Mouse (Mus musculus): ENCODE data around the gene Osbpl3. TPM values are rescaled to one million over a fixed set of nuclear protein-coding genes. Genes with fewer than 3 reads are reported as not detected.

Gene Osbpl3
- polyA plus RNA-seq, 1 experiment from 2014 or later = 19.7 TPM

DNA sequence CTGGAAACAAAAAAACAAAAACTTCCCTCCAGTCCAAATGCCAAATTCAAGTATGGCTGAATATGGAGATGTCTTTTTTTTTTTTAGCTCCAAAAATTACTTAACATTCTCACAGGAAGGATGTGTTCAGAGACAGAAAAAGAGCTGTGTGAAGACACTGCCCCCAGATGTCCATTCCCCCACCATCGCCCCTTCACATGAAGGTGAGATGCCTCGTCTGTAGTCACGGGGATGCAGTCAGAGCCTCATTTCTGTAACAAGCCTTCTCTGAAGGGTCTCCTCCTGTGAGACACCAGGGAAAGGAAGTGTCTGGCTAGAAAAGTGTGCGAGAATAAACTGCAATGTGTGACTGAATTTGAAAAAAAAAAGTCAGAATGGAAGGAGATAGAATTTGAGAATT, 53.1 kb downstream of the Osbpl3 start:
- Histone ChIP-seq H3K9ac (ENCODE audit: low read length) (no peak overlapping the region), H3K27me3 (ENCODE audit: control insufficient read depth, insufficient read depth, low read length) (no peaks in the 10 kb centered on the region), H3K4me1 (ENCODE audit: control insufficient read depth, insufficient read depth, low read length) (peaks cover 30% of the 10 kb centered on the region), H3K9me3 (replicated peaks; ENCODE audit: control insufficient read depth, low read length) (no peaks in the 10 kb centered on the region), H3K4me2 (ENCODE audit: low read depth, low read length) (no peak overlapping the region), H3K27ac (ENCODE audit: low read length) (no peak overlapping the region), H3K36me3 (ENCODE audit: control insufficient read depth, insufficient read depth) (no peaks in the 10 kb centered on the region), H3K4me3 (ENCODE audit: low read length) (no peak overlapping the region)
- no peak for ATAC-seq (replicated peaks; ENCODE audit: extremely low read depth, insufficient read depth, low FRiP score)
- 77% methylated on average over 4 of the region's 4 CpGs for WGBS

DNA sequence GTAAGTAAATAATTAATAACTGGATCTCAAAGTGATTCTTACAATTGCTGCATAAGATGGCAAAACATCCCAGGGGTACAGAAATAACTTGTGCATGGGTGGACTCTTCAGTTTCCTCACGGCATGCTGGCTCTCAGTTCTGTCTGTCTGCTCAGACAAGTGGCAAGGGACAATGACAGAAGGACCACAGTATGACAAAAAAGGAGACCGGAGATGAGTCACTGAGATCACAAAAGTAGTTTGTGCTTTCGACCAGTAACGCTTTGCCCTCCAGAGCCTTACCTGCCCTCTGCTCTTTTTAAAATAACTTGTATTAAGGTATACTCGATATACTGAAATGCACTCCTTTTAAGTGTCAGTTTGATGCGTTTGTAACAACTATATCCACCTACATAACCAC, 55.8 kb downstream of the Osbpl3 start:
- no peaks in the 10 kb centered on the region for H3K27me3 ChIP-seq (ENCODE audit: control insufficient read depth, insufficient read depth, low read length)
- WGBS = 75% methylated on average over 6 of the region's 6 CpGs
- H3K4me2 ChIP-seq (ENCODE audit: low read depth, low read length) = no peak overlapping the region
- H3K9ac ChIP-seq (ENCODE audit: low read length) = no peak overlapping the region
- ATAC-seq (replicated peaks; ENCODE audit: extremely low read depth, insufficient read depth, low FRiP score) = no peak
- H3K36me3 ChIP-seq (ENCODE audit: control insufficient read depth, insufficient read depth) = no peaks in the 10 kb centered on the region
- H3K9me3 ChIP-seq (replicated peaks; ENCODE audit: control insufficient read depth, low read length) = no peaks in the 10 kb centered on the region
- peaks cover 28% of the 10 kb centered on the region for H3K4me1 ChIP-seq (ENCODE audit: control insufficient read depth, insufficient read depth, low read length)
- no peak overlapping the region for H3K4me3 ChIP-seq (ENCODE audit: low read length)
- H3K27ac ChIP-seq (ENCODE audit: low read length) = no peak overlapping the region

DNA sequence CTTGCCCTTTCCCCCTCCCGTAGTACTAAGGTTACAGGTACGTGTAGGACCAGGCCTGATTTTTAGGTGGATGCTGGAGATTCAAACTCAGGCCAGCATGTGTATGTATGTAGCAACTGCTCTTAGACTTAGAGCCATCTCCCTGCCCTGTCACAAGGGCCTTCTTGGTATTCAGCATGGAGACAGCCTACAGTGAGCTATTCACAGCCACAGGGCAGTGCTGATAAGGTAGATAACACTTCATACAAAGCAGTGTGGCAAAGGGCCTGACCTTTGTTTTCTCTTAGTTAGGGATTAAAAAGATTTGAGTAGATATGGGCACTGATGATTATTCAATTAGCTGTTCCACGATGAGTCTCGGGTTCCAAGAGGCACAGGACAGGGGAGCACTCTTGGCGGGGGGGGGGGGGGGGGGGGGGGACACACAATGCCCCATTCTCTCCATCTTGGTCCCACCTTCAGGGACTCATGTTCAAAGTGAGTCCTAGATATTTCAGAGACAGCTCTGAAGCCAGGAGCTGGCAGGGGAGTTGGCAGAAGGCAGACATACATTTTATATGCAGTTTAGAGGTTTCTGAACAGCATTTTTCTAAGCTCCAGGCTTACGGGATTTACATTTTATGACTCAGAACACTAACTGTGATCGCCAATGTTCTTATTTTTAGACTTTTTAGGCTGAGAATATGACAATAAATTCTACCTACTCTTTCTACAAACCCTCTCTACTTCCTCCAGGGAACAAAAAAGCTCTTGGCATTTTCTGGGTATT, 56.4 kb downstream of the Osbpl3 start:
- 54% methylated on average over 7 of the region's 7 CpGs for WGBS
- H3K36me3 ChIP-seq (ENCODE audit: control insufficient read depth, insufficient read depth) = no peaks in the 10 kb centered on the region
- peaks cover 27% of the 10 kb centered on the region for H3K4me1 ChIP-seq (ENCODE audit: control insufficient read depth, insufficient read depth, low read length)
- no peak overlapping the region for H3K4me2 ChIP-seq (ENCODE audit: low read depth, low read length)
- H3K9ac ChIP-seq (ENCODE audit: low read length) = no peak overlapping the region
- no peaks in the 10 kb centered on the region for H3K9me3 ChIP-seq (replicated peaks; ENCODE audit: control insufficient read depth, low read length)
- no peaks in the 10 kb centered on the region for H3K27me3 ChIP-seq (ENCODE audit: control insufficient read depth, insufficient read depth, low read length)
- no peak for ATAC-seq (replicated peaks; ENCODE audit: extremely low read depth, insufficient read depth, low FRiP score)
- H3K27ac ChIP-seq (ENCODE audit: low read length) = no peak overlapping the region
- no peak overlapping the region for H3K4me3 ChIP-seq (ENCODE audit: low read length)

- no peak for ATAC-seq (replicated peaks; ENCODE audit: extremely low read depth, insufficient read depth, low FRiP score)
- H3K9me3 ChIP-seq (replicated peaks; ENCODE audit: control insufficient read depth, low read length) = no peaks in the 10 kb centered on the region
- no peaks in the 10 kb centered on the region for H3K36me3 ChIP-seq (ENCODE audit: control insufficient read depth, insufficient read depth)
- WGBS = 86% methylated on average over 6 of the region's 6 CpGs
- no peak overlapping the region for H3K27ac ChIP-seq (ENCODE audit: low read length)
- H3K4me1 ChIP-seq (ENCODE audit: control insufficient read depth, insufficient read depth, low read length) = peaks cover 17% of the 10 kb centered on the region
- no peaks in the 10 kb centered on the region for H3K27me3 ChIP-seq (ENCODE audit: control insufficient read depth, insufficient read depth, low read length)
- no peak overlapping the region for H3K4me2 ChIP-seq (ENCODE audit: low read depth, low read length)
- no peak overlapping the region for H3K9ac ChIP-seq (ENCODE audit: low read length)
- no peak overlapping the region for H3K4me3 ChIP-seq (ENCODE audit: low read length)
These were observed 57.7 kb downstream of the Osbpl3 start for GRCm38 (mm10) chr6:50398324-50398723.

DNA sequence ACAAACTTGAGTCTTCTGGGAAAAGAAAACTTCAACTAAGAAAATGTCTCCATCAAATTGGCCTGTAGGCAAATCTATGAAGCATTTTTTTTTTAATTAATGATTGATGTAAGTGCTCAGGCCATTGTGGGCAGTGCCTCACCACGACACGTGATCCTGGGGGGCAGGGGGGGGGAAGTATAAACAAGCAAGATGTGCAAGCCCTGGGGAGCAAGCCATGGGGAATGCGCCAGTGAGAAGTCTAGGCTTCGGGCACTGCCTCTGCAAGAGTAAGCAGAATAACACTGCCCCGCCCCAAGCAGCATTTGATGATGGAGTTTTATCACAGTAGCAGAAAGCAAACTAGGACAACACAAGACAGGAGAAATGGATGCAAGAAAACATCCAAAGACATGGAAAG, 58.9 kb downstream of the Osbpl3 start:
- no peaks in the 10 kb centered on the region for H3K36me3 ChIP-seq (ENCODE audit: control insufficient read depth, insufficient read depth)
- no peaks in the 10 kb centered on the region for H3K9me3 ChIP-seq (replicated peaks; ENCODE audit: control insufficient read depth, low read length)
- peaks cover 15% of the 10 kb centered on the region for H3K4me1 ChIP-seq (ENCODE audit: control insufficient read depth, insufficient read depth, low read length)
- H3K27ac ChIP-seq (ENCODE audit: low read length) = no peak overlapping the region
- WGBS = 66% methylated on average over 5 of the region's 5 CpGs
- ATAC-seq (replicated peaks; ENCODE audit: extremely low read depth, insufficient read depth, low FRiP score) = no peak
- H3K9ac ChIP-seq (ENCODE audit: low read length) = no peak overlapping the region
- H3K4me2 ChIP-seq (ENCODE audit: low read depth, low read length) = no peak overlapping the region
- H3K27me3 ChIP-seq (ENCODE audit: control insufficient read depth, insufficient read depth, low read length) = no peaks in the 10 kb centered on the region
- no peak overlapping the region for H3K4me3 ChIP-seq (ENCODE audit: low read length)

GRCm38 (mm10) chr6:50395641-50396312, 60.2 kb downstream of the Osbpl3 start:
- H3K4me3 ChIP-seq (ENCODE audit: low read length) = no peak overlapping the region
- H3K36me3 ChIP-seq (ENCODE audit: control insufficient read depth, insufficient read depth) = no peaks in the 10 kb centered on the region
- H3K27me3 ChIP-seq (ENCODE audit: control insufficient read depth, insufficient read depth, low read length) = no peaks in the 10 kb centered on the region
- 72% methylated on average over 7 of the region's 7 CpGs for WGBS
- ATAC-seq (replicated peaks; ENCODE audit: extremely low read depth, insufficient read depth, low FRiP score) = no peak
- no peaks in the 10 kb centered on the region for H3K9me3 ChIP-seq (replicated peaks; ENCODE audit: control insufficient read depth, low read length)
- no peak overlapping the region for H3K27ac ChIP-seq (ENCODE audit: low read length)
- H3K4me1 ChIP-seq (ENCODE audit: control insufficient read depth, insufficient read depth, low read length) = peaks cover 15% of the 10 kb centered on the region
- no peak overlapping the region for H3K4me2 ChIP-seq (ENCODE audit: low read depth, low read length)
- no peak overlapping the region for H3K9ac ChIP-seq (ENCODE audit: low read length)

GRCm38 (mm10) chr6:50394432-50394831, 61.6 kb downstream of the Osbpl3 start:
- Histone ChIP-seq H3K4me1 (ENCODE audit: control insufficient read depth, insufficient read depth, low read length) (peaks cover 19% of the 10 kb centered on the region), H3K27me3 (ENCODE audit: control insufficient read depth, insufficient read depth, low read length) (no peaks in the 10 kb centered on the region), H3K27ac (ENCODE audit: low read length) (no peak overlapping the region), H3K36me3 (ENCODE audit: control insufficient read depth, insufficient read depth) (no peaks in the 10 kb centered on the region), H3K9me3 (replicated peaks; ENCODE audit: control insufficient read depth, low read length) (no peaks in the 10 kb centered on the region), H3K4me3 (ENCODE audit: low read length) (no peak overlapping the region), H3K9ac (ENCODE audit: low read length) (no peak overlapping the region), H3K4me2 (ENCODE audit: low read depth, low read length) (no peak overlapping the region)
- 70% methylated on average over 3 of the region's 3 CpGs for WGBS
- ATAC-seq (replicated peaks; ENCODE audit: extremely low read depth, insufficient read depth, low FRiP score) = no peak

DNA sequence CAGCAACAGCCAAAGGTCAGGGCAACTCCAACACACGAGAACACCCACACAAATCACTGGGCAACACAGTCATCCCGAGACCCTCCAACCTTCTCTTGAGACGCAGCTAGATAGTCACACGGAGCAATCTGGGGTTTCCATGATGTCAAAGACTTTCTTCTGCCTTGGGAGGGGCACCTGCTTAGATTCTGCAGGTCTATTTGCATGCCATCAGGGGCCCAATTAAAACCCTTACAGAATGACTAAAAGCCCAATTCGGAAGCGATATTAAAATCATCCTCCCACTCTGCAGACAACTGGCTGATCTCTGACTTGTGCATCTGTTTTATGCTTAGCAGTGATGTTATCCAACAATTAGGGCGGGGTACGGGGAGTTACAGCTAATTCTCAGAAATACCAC, 62.0 kb downstream of the Osbpl3 start:
- Histone ChIP-seq H3K4me3 (ENCODE audit: low read length) (no peak overlapping the region), H3K9me3 (replicated peaks; ENCODE audit: control insufficient read depth, low read length) (no peaks in the 10 kb centered on the region; the same call in 1 of the 2 replicates), H3K36me3 (ENCODE audit: control insufficient read depth, insufficient read depth) (no peaks in the 10 kb centered on the region), H3K27ac (ENCODE audit: low read length) (no peak overlapping the region), H3K27me3 (ENCODE audit: control insufficient read depth, insufficient read depth, low read length) (no peaks in the 10 kb centered on the region), H3K4me1 (ENCODE audit: control insufficient read depth, insufficient read depth, low read length) (peaks cover 19% of the 10 kb centered on the region), H3K4me2 (ENCODE audit: low read depth, low read length) (no peak overlapping the region), H3K9ac (ENCODE audit: low read length) (no peak overlapping the region)
- 83% methylated on average over 8 of the region's 8 CpGs for WGBS
- ATAC-seq (replicated peaks; ENCODE audit: extremely low read depth, insufficient read depth, low FRiP score) = no peak

- H3K4me2 ChIP-seq (ENCODE audit: low read depth, low read length) = no peak overlapping the region
- H3K9me3 ChIP-seq (replicated peaks; ENCODE audit: control insufficient read depth, low read length) = no peaks in the 10 kb centered on the region; the same call in 1 of the 2 replicates
- no peaks in the 10 kb centered on the region for H3K27me3 ChIP-seq (ENCODE audit: control insufficient read depth, insufficient read depth, low read length)
- ATAC-seq (replicated peaks; ENCODE audit: extremely low read depth, insufficient read depth, low FRiP score) = no peak
- no peak overlapping the region for H3K27ac ChIP-seq (ENCODE audit: low read length)
- peaks cover 20% of the 10 kb centered on the region for H3K4me1 ChIP-seq (ENCODE audit: control insufficient read depth, insufficient read depth, low read length)
- H3K36me3 ChIP-seq (ENCODE audit: control insufficient read depth, insufficient read depth) = no peaks in the 10 kb centered on the region
- H3K9ac ChIP-seq (ENCODE audit: low read length) = no peak overlapping the region
- H3K4me3 ChIP-seq (ENCODE audit: low read length) = no peak overlapping the region
- 84% methylated on average over 3 of the region's 3 CpGs for WGBS
These were observed 64.0 kb downstream of the Osbpl3 start for GRCm38 (mm10) chr6:50391951-50392350.
